Mouse (Mus musculus) c-Kit-negative CD71-positive TER-119-positive erythroid progenitor cells, embryonic 14.5 days (primary cell): ENCODE results near the gene Fahd1.

Source experiments
- DNase-seq: peaks from one replicate; pipeline ENCODE4 v3.0.0-alpha.2; 2013; ENCODE audit warnings: low read depth, low spot score

Fahd1 gene

DNA sequence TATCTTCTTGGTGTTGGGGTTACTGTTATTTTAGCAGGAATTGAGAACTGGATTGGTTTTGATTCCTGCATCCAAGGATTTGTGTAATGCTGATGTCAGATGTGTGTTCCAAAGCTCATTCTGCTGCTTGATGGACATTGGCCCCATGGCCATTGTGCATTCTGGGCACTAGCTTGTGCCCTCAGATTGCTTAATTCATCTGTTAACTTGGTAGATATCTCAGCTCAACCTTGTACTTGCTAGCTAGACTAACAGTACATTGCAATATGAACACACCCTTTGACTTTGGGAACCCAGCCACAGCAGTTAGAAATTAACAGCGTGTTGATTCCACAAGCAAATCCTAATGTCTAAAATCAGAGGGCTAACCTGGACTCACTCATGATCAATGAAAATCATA, 2.8 kb downstream of the Fahd1 start:
- no peak for DNase-seq

DNA sequence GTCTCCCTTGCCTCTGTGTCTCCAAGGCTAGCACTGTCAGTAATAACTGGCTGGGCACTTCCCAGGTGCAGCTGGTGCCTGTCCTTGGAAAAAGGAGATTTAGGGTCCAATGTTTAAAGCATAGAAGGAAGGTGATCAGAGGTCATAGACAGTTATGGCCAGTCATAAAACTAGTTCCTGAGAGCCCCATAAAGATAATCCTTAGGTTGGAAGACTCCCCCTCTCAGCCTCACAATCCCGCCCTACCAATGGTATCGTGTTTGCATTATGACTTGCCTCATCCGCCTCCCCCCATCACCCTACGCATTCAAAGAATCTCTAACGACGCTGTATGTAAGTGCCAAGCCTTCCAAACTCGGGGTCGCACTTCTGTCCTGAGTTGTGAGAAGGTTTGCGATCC, 5.6 kb downstream of the Fahd1 start:
- DNase-seq, result no peak

DNA sequence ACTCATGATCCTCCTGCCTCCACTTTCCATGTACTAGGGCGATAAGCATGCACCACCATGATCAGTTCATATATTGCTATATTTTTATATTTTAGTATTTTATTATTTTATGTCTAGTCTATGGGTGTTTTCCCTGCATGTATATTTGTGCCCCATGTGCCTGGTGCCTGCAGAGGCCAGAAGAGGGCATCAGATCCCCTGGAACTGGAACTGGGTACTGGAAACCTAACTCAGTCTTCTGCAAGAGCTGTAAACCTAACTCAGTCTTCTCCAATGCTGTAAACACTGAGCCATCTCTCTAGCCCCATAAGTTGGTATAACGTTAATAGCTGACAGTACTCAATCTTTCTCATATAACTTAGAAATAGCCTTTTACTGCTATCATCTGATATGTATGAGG, 7.5 kb downstream of the Fahd1 start:
- no peak for DNase-seq

DNA sequence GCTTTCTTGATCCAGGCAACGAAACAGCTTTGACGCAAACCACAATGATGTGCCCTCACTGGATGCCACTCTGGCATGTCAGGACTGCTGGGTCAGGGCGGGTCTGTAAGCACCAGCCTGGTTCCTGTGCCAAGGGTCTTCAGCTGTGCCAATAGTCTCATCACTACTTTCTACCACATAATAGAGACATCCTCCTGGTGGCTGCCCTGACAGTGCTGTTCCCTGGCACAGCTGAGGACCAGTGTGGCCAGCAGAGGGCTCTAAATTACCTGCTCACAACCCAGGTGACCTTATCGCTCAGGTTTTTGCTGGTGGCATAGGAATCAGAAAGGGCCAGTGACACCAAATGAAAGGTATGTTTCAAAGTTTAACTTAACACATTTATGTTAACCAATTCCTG, 9.0 kb downstream of the Fahd1 start:
- no peak for DNase-seq

DNA sequence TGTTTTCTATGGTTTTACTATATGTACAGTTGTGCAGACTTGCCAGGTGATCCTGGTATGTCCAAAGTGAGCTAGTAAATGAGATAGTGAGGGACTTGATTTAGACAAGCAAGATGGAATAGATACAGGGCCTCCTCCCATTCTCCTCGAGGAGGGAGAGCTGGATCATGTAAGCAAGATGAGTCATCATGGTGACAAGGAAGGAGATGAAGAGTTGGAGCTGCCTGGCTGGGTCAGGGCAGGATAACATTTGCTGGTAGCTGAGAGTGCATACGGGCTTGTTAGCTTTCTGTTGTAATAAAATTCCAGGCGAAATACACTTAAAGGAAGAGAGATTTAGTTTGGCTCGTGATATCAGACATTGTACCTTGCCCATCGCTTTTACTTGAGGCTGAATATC, 9.8 kb downstream of the Fahd1 start:
- no peak for DNase-seq

DNA sequence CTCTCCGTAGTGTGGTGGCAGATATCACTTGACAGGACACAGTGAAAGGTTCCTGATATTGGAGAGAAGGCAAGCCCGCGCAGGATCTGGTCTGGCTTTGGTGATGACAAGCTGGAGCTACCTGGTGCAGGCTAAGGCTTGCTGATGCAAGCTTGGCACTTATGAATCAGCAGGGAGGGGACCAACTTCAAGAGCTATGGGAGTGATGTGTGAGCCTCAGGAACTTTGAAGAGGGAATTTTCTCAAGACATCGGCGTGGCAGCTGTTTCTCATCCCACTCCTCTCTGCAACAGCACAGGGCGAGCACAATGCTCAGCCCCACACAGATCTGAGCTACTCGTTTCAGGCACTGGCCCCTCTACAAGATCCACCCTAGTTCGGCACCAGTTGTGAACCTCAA, 10.3 kb downstream of the Fahd1 start, which contains the start of gene Hagh:
Gene Hagh, plus strand, starts transcription at position 302 of the 400 bp plus-strand sequence.
- DNase-seq, result no peak

DNA sequence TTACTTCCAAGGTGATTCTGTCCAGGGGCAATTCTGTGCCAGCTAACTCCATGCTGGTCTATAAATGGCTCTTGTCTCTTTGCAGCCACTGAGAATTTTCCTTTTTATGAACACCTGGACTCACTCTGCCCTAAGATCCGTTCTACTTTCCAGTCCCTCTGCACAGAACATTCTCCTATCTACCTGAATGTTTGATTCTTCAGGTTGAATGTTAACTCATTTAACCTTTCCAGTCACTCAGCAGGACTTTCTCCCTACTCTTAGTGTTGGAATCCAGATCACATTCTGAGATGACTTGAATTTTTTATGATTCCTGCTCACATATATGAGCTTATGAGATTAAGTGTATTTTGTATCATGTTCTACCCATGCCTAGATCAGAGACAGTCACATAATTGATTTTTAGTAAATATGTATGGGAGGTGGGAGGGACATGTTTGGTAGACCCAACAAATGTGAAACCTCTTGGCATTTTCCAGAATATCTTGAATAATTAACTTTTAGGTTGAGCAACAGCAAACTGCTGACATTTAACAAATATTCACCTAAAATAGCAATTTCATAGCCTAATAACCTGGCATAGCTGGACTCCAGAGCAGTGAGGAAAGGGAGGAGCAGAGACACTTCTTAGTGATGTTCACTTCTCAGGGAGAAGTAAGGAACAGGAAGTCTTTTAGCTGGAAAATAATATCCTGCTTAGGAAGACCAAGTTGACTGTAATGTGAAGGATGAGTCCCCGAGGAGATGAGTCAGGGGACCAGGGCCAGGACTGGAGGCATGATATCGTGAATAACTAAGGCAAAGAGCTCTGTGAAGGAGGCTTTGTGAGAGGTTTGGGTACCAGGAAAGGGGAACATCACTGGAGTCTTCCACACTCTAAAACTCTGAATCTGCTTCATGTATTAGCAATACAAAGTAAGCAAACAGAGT, 28.5 kb downstream of the Fahd1 start:
- no peak for DNase-seq

DNA sequence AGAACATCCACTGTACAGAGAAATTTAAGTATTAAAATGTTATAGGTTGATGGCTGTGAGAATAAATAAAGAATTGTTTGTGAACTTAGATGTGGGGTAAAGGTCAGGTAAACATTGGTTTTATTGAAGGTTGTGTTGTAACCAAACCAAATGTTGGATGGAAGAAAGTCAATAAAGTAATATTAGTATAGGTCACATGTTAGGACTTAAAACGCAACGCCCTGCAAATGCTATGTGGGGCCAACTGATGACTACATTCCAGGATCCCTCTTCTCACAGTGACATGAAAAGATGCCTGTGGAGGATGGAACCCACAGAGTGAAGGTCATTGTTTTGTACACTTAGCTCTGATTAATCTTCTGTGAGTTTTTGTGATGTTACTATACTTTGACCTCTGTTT, 30.7 kb downstream of the Fahd1 start:
- no peak for DNase-seq

DNA sequence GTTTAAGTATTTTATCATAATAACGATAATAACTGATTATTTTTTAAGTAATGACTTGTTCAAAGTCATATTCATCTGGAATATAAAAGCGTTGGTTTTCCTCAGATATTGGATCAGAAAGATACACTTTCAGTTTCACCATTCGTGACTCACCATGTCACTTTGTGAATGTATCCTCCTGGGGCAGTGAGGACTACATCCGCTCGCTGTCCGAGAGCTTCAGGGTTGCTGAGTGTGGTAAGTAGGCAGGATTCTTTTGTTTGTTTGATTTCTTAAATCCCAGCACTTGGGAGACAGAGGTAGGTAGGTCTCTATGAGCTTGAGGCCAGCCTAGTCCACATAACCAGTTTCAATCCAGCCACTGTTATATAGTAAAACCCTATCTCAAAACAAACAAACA, 32.0 kb downstream of the Fahd1 start:
- no peak for DNase-seq

DNA sequence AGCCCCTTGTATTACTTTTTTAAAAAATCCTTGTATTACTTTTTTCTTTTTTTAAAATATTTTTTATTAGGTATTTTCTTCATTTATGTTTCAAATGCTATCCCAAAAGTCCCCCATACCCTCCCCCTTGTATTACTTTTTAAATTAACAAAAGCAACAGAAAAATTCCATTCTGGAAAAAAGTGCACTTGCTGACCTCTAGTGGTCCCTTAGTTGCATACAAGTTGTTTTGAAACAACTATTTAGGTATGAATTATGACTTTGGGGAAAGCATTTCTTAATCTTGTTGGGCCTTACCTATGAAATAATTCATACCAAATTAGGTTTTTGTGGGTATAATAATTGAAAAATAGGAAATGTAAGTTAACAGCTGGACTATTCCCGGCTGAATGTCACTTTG, 32.7 kb downstream of the Fahd1 start:
- DNase-seq, result no peak

DNA sequence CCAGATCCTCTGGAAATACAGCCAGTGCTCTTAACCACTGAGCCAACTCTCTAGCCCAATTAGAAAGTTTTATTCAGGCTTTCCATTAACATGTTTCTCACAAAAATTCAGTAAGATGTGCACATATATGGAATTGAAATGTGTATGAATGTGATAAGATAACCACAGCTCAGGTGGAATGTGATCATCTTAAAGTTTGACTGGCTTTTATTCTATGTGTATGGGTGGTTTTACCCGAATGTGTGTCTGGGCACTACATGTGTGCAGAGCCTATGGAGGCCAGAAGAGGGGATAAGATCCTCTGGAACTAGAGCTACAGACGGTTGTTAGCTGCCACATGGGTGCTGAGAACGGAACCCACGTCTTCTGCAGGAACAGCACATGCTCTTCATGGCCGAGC, 34.9 kb downstream of the Fahd1 start:
- no peak for DNase-seq

DNA sequence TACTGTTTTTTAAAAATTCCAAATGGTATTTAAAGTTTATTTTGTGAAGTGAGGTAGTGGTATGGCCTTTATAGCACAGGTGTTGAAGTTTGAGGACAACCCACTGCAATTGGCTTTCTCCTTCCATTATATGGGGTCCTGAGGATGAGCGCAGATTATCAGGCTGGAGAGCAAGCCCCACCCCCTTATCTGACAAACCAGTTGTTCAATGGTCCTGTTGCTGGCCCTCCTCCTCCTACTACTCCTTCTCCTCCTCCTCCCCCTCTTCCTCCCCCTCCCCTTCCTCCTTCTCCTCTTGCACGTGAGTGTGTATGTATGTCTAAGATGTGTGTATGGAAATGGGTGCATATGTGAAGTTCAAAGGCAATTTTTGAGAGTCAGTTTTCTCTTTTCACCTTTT, 37.9 kb downstream of the Fahd1 start:
- DNase-seq, result no peak

DNA sequence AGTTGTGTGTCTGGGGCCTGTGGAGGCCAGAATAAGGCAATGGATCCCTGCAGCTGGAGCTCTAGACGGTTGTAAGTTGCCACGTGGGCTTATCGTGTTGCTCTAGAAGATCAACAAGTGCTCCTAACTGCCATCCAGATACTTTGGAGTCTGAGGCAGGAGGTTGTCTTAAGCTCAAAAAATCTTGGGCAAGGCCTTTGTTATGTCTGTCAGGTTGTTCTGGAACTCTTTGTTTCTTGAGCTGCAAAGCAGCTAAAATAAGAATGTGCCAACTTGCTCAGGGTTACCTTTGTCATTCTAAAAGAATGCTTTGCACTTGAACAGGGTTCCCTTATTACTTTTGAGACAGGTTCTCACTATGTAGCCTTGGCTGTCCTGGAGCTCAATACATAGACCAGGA, 39.0 kb downstream of the Fahd1 start:
- DNase-seq, result no peak

DNA sequence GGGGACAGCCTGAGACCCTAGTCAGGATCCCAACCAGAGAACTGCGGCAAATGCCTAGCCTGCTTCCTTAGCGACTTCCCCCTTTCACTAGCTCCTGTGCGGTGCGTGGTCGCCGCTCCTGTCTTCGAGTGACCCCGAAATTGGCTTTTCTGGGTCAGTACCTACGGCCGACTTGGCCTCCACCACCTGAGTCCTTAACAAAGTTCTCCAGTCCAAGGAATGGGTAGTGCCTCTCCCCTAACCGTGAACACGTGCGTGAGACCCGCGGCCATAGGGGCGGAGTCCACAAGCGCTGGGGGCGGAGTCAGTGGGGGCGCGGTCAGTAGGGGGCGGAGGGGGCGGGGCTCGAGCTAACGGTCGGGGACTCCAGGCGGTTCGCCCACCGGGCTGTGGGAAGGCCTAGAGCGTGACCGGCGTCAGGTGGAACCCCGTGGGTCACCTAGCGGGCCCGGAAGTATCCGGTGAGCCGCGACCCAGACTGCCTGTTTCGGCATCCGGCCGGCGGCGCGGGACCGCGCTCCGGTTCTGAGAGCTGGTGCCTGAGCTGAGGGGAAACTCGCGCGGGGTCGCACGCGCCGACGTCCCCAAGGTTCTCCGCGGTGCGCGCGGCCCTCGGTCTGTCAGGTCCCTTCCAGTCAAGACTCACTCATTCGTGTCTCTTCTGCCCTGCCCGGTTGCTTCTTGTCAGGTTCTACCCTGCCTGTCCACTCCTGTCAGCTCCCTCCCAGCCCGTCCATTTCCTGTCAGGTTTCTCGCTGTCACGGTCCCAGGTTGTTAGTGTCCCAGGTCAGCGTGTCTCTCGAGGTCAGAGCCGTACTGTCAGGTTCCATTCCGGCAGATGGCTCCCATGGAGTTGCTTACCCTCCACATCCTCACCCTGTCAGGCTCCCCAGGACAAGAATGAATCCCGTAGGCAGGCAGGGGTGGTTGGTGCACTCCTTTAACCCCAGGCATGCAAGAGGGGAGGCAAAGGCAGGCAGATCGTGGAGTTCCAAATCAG, 45.9 kb downstream of the Fahd1 start, which contains the start of gene Meiob:
Gene Meiob, plus strand, starts transcription at position 338 of the 1,000 bp plus-strand sequence.
- peak; percentile 49 for DNase-seq

DNA sequence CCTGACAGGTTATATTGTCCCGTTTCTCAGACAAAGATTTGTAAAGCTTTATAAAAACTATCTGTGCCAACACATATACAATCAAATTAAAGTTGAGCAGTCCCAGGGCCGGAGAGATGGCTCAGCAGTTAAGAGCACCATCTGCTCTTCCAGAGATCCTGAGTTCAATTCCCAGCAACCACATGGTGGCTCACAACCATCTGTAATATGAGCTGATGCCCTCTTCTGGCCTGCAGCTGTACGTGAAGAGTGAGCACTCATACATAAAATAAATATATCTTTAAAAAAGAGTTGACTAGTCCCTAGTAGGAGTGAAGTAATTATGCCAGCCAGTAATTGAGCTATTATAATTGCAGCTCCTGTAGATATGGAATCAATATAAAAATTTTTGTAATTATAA, 49.6 kb downstream of the Fahd1 start:
- DNase-seq, result no peak

DNA sequence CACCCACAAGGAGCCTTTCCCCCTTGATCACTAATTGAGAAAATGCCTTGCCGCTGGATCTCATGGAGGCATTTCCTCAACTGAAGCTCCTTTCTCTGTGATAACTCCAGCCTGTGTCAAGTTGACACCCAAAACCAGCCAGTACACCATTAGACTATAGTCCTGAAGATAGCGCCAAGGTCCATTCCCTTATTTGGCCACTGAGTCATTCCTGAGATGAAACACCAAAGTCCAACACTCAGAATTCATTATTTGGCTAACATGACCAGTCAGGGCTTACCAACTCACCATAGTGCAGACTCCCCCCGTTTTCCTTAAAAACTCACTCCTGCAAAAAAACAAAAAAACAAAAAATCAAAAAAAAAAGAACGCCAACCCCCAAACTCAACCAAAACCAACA, 50.7 kb downstream of the Fahd1 start:
- DNase-seq, result no peak
